Mouse (Mus musculus): Measurements from ENCODE around the gene Ifngr2. TPM values are rescaled to one million over a fixed set of nuclear protein-coding genes. Genes with fewer than 3 reads are reported as not detected.
"Not testable (repeated sequence)": the region's sequence is repeated elsewhere in the genome, so short reads cannot be mapped to it uniquely, and the experiment has no call there.

Ifngr2 gene
- 28.8 to 49.4 TPM (median 38.9 TPM) in 3 replicates for total RNA-seq (2017)

DNA sequence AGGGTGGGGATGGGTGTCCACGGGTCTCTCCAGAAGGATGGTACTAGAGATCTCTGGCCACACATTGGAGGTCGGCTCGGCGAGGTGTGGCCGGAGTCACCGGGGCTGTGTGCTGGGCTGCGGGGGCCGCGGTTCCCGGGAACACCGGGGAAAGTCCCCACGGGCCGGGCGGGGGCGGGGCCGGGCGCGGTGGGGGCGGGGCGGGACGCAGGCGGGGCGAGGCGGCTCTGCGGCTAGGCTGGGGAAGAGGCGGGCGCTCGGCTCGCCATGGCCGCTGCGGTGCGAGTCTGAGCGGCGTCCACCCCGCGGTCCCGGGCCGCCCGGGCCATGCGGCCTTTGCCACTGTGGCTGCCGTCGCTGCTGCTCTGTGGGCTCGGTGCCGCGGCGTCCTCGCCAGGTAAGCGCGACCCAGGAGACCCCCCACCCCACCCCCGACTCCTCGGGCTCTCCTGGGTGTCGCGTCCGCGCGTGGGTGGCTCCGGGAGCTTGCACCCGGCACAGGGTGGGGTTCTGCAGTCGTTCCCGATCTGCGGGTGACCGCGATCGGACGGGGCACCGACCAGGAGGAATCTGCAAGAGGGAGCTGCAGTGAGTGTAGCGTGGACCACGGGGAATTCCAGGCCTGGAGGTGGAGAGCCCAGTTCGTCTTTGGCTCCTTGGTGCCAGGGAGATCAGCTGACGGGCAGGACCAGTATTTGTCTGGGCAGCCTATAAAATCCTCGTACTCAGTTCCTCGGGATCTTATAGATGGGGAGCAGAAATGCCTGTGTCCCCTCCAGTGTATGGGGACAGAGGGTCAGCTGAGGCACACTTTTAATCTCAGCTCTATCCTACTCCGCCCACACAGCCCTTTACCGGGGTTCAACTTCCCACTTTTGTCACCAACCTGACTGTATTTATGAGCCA lies at the start of gene Ifngr2:
Ifngr2 (plus strand) TSS at position 237 of the 906 bp plus-strand sequence.
- peak; percentile 22 for ATAC-seq (replicated peaks; ENCODE audit: insufficient number of reproducible peaks, low FRiP score, low TSS enrichment, poor library complexity, severe bottlenecking)

DNA sequence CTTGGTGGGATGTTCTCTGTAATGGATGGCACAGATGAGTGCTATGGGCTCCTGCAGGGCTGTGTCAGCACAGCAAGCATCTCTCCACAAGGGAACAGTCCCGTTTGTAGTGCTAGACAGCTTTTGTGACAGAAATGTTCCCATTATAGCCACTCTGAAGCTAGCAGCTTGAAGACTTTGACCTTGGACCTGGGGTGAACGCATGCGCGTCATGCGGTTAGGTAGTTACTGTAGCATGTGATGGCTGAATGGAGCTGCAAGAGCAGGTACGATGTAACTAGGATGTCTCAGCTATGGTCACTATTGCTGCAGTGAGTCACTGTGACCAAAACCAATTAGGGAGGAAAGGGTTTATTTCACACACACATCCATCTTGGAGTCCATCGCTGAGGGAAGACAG lies 48.8 kb upstream of the Ifngr2 start:
- ATAC-seq (replicated peaks; ENCODE audit: insufficient number of reproducible peaks, low FRiP score, low TSS enrichment, poor library complexity, severe bottlenecking) = no peak

DNA sequence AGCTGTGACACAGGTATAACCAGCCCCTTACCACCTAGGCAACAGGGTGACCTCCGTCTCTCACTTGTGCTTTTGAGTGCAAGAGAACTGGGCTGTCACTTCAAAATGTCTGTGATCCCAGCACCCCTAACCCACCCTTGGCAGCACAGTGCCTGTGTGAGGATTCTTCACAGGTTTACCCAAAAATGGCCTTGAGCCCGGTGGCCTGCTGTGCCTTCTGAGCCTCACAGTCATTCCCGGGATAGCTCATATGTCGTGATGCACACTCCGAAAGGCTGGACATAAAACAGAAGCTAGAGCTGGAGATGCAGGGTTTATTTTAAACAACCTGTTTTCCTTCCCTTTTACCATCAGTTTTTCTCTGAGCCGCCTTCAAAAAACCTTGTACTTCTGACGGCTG lies 42.2 kb upstream of the Ifngr2 start:
- no peak for ATAC-seq (replicated peaks; ENCODE audit: insufficient number of reproducible peaks, low FRiP score, low TSS enrichment, poor library complexity, severe bottlenecking)

DNA sequence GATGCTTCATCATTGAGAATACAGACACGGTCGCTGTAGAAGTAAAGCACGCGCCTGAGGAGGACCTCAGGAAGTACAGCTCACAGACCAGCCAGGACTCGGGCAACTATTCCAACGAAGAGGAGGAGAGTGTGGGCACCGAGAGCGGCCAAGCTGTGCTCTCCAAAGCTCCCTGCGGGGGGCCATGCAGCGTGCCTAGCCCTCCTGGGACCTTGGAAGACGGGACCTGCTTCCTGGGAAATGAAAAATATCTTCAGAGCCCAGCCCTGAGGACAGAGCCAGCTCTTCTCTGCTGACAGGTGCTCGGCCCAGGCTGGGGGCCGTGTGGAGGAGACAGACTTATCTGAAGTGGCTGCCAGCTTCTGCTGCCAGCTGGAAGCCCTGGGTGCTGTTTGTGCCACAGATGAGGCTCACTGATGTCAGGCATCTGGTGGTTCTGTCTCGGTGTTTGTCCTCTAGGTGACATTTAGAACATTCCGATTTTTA lies 41.7 kb upstream of the Ifngr2 start:
- ATAC-seq (replicated peaks; ENCODE audit: insufficient number of reproducible peaks, low FRiP score, low TSS enrichment, poor library complexity, severe bottlenecking) = no peak

DNA sequence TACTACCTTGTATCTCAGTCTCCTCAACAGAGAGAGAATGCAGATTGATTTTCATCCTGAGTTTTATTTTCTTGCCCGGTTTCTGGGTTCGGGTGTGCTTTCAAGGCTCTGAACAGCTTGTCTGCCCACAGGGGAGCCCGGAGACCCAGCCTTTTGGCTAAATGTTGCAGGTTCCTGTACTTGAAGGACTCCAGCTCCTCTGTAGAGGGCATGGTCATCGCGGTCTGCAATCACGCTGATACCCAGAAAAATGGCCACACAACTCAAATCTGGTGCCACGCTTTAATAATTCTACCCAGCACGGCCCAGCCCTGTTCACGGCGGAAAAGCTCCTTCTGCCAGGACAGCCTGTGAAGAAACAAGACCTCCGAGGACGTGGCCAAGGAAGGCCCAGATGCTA lies 40.5 kb upstream of the Ifngr2 start:
- no peak for ATAC-seq (replicated peaks; ENCODE audit: insufficient number of reproducible peaks, low FRiP score, low TSS enrichment, poor library complexity, severe bottlenecking)

DNA sequence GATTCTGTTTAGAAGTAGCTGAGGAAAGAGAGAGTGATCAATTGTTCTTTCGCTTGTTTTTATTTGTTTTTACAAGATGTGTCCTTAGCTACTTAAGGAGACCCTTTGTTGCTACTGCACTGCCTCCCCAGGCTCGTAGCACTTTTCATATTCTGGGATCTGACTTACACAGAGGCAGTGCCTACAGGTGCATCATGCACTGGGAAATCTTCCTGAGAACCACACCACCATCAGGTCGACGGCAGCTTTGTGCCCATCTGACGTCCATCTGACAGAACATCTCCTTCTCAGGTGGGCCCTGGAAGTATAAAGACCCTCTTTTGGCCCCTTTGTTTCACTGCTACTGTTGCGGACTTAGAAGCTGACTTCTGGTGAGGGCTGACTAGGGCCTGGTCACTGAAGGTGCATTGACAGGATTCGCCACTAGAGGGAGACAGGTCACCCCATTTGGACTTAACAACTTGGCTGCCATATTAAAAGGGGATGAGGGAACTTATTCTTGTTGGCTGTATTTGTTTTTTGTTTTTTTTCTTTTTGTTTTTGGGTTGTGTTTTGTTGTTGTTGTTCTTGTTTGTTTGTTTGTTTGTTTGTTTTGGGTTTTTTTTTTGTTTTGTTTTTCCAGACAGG lies 34.6 kb upstream of the Ifngr2 start:
- peak; percentile 86 for ATAC-seq (replicated peaks; ENCODE audit: insufficient number of reproducible peaks, low FRiP score, low TSS enrichment, poor library complexity, severe bottlenecking)

DNA sequence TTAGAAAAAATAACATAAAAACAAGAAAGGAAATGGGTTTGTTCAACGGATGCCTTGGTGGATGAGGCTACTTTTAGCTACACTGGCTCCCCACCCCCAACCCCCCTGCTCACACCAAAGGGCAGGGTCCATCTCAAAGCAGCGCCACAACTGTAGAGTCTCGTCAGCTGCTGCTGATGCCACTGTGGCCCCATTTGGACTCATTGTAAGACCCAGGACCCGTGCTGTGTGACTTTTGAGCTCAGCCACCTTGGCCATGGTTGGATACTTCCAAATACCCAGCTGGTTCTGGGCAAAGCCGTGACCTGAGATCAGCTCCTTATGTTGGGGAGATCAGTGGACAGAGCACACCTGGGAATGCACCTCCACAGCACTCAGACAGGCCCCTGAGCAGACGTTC lies 33.8 kb upstream of the Ifngr2 start:
- ATAC-seq (replicated peaks; ENCODE audit: insufficient number of reproducible peaks, low FRiP score, low TSS enrichment, poor library complexity, severe bottlenecking) = no peak

DNA sequence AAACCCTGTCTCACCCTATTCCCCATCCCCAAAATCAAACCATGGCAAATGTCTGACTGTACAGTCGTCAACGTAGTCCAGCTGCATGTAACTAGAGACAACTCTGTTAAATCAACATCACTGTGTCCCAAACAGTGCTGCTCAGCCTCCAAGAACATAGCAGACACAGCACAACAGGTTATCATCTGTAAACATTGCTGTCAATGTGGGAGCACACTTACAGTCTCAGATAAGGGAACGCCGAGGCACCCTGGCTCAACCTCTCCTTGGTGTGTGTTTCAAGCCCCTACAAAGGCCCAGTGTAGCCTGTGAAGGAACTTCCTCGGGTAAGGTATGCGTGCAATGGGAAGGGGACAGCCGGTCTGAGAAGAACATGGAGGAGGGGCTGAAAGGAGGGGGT lies 29.9 kb upstream of the Ifngr2 start:
- no peak for ATAC-seq (replicated peaks; ENCODE audit: insufficient number of reproducible peaks, low FRiP score, low TSS enrichment, poor library complexity, severe bottlenecking)

DNA sequence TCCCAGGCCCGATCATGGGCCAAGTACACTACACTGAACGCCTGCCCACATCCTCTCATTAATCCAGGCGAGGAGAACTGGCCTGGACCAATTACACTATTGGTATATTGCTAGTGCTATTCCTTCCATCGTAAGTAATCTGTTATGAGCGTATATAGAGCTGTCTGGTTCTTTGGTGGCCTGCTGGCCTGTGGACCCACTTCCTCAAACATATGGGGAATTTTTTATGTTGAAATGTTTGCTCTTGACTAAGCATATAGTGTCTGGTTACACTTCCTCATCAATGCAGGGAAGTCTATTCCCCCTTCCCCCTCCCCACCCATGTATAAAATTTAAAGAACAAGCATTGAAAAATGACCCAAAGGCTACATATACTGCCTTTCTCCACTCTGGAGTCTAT lies 24.8 kb upstream of the Ifngr2 start:
- ATAC-seq (replicated peaks; ENCODE audit: insufficient number of reproducible peaks, low FRiP score, low TSS enrichment, poor library complexity, severe bottlenecking) = peak; percentile 66

DNA sequence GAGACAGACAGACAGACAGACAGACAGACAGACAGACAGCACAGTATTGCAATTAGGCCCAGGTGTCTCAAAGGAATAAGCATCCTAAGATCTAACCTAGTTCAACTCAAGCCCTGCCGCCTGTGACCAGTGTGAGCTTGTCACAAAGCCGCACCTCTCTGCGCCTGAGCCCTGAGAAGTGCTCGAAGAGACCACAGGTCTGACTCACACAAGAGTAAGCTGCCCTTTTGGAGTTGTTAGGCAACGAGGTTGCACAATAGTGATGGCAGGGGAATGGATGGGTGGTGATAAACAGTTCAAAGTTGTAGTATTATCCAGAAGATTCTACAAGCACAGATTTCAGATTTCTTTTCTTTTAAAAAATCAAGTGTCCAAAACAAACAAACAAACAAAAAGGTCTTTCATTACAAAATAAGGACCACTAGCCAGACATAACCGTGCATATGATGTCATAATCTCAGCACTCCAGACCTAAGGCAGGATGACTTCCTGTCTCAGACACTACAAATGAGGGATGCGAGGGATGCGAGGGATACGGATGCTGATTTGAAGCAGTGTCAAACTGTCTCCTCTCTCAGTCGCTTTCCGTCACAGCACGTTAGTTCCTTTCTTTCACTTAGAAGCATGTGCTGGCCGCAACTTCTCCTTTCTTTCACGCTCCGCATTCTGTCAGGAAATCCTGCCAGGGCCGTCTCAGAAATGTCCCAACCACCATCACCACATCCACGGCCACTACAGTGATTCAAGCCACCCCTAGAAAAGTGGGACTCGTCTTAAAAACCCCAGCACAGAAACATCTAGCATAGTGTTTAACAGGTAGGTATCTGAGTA lies 24.2 kb upstream of the Ifngr2 start:
- peak; percentile 75 for ATAC-seq (replicated peaks; ENCODE audit: insufficient number of reproducible peaks, low FRiP score, low TSS enrichment, poor library complexity, severe bottlenecking)

DNA sequence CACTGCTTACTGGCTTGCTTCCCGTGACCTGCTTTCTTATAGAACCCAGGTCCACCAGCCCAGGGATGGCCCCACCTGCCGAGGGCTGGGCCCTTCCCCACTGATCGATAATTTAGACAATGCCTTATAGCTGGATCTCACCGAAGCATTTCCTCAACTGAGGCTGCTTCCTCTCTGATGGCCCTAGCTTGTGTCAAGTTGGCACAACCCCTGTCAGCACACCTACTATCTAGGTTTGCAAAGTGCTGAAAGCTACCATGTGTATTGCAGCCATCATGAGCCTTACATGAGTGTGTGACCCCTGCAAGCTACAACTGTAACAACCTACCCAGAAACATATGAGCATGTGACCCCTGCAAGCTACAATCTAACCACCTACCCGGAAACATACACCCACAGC lies 22.7 kb upstream of the Ifngr2 start:
- no peak for ATAC-seq (replicated peaks; ENCODE audit: insufficient number of reproducible peaks, low FRiP score, low TSS enrichment, poor library complexity, severe bottlenecking)

DNA sequence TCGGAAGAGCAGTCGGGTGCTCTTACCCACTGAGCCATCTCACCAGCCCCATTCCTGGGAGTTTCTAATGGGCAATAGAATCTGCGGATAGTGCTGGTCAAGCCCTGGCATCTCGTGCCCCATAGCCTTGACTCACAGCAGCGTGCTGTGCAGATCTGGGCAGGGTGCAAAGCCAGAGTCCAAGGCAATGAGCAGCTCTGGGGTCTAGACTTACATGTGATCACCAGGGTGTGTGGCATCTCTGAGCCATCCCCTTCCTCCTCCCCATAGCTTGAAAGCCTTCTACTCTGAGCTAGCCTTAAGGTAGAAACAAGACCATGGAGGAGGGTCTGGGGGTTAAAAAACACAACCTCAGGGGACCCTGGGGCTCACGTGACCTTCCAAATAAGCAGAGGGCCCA lies 20.6 kb upstream of the Ifngr2 start:
- ATAC-seq (replicated peaks; ENCODE audit: insufficient number of reproducible peaks, low FRiP score, low TSS enrichment, poor library complexity, severe bottlenecking) = no peak

DNA sequence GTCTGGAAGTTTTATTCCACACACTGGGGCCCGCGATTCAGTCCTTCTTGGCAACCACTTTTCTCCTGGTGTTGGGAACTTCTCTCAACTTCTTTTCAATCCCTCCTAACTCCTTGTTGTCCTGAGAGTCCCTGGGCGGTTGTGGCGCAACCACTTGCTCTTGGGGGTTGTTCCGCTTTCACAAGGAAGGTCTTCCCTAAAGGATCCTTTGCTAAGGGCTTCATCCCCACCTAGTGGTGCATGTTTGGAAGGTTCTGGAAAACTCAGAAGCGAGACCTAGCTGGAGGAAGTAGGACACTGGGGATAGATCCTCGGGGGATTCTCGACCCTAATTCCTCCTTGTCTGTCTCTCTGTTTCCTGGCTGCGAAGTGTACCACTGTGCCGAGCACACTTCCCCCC lies 19.8 kb upstream of the Ifngr2 start:
- ATAC-seq (replicated peaks; ENCODE audit: insufficient number of reproducible peaks, low FRiP score, low TSS enrichment, poor library complexity, severe bottlenecking) = peak; percentile 47

DNA sequence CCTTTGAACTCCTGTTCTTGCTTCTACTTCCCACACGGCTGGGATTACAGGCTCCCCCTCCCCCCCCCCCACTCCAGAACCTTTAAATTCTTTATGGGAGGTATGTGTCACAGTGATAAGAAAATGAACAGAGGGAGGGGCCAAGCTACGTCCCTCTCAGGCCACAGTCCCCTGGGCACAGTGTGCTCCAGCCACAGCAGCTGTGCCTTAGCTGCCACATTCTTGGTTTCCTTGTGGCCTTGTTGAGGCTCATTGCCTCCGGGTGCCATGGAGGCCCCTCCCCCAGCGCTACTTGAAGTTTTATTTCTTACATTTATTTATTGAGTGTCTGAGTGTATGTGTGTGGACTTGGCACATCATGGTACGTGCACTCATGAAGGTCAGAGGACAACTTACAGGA lies 19.4 kb upstream of the Ifngr2 start:
- no peak for ATAC-seq (replicated peaks; ENCODE audit: insufficient number of reproducible peaks, low FRiP score, low TSS enrichment, poor library complexity, severe bottlenecking)

DNA sequence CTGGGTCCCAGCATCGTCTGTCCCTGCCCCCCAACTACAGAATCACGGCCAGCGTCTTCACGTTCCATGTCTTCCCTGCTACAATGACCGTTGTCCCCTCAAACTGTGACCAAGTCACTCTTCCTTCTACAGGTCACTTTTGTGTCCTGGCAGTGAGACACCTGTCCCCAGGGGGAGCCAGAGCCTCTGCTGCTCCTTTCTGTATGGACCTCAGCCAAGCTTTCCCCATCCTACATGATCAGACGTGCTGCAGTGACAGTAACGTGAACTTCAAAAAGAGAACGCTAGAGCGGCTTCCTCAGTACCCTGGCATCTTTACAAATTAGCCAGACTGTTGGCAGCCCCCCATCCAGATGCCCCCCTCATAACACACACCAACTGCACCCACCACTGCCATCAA lies 18.3 kb upstream of the Ifngr2 start:
- no peak for ATAC-seq (replicated peaks; ENCODE audit: insufficient number of reproducible peaks, low FRiP score, low TSS enrichment, poor library complexity, severe bottlenecking)

DNA sequence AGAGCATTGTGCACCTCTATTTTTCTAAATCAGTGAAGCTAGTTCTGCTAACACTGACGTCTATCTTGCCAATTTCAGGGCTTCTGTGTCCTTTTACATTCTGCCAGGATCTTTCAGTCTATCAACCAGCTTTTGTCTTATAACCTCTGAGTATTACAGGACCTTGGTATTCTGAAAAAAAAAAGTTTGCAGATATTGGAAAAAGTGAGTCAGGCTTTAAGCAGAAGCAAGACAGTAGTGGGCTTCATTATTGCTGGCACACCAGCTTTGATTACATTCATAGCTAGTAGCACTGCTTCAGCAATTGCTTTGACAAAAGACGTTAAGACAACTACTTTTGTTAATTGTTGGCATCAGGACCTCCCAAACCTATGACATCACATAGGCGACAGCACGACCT lies 16.0 kb upstream of the Ifngr2 start:
- ATAC-seq (replicated peaks; ENCODE audit: insufficient number of reproducible peaks, low FRiP score, low TSS enrichment, poor library complexity, severe bottlenecking) = not testable (repeated sequence)

DNA sequence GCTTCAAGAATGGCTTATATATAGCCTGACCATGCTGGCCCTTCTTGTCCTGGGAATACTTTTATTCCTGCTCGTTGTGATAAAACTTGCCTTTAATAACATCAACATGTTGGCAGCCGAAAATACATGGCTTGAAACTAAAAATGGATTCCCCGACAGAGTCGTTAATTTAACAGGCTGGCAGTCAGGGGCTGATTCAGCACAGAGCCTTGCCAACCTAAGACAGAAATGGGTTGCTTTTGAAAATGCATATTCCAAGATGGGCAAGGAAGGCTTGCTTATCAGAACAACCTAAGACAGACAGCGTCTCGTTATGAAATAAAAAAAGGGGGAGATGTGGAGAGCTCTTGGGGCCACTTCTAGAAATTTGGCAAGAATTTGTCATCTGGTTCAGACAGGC lies 15.0 kb upstream of the Ifngr2 start:
- ATAC-seq (replicated peaks; ENCODE audit: insufficient number of reproducible peaks, low FRiP score, low TSS enrichment, poor library complexity, severe bottlenecking) = no peak

DNA sequence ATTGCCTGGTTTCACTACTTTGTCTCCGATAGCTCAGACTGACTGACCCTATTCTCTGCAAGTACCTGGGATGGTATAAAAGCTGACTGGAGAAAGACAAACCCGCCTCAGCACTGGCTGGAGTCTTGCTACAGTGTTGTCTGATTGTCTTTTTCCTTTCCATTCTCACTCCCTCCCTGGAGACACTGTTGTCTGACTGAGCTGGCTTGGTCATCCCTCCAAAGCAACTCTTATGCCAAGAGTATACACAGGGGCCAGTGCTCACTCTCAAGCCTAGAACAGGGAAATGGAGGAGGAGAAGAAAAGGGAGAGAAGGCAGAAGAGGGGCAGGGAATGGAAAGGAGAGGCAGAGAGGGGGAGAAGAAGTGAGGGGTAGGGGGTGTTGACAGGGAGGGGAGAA lies 14.4 kb upstream of the Ifngr2 start:
- no peak for ATAC-seq (replicated peaks; ENCODE audit: insufficient number of reproducible peaks, low FRiP score, low TSS enrichment, poor library complexity, severe bottlenecking)

Data from monocyte, adult 5-6 weeks (primary cell).